Mouse (Mus musculus) spleen, adult 2 months (tissue): ENCODE results near the gene Rnf123. TPM values are rescaled to one million over a fixed set of nuclear protein-coding genes. Genes with fewer than 3 reads are reported as not detected.

Experiments
- DNase-seq, 2 experiments: peaks; one replicate each; pipeline versions ENCODE4 v3.0.0 to v3.0.0-alpha.2; 2012 to 2021; ENCODE audit warnings: low spot score in 2 of 2, low read depth in 1 of 2
- H3K27ac ChIP-seq: fragments of 200-500 bp; 2 replicates; pipeline ENCODE4 v1.5.1; 2012; ENCODE audit warnings: low read length, inconsistent platforms; ENCODE audit not compliant: insufficient read depth
- H3K27me3 ChIP-seq: fragments of 200-500 bp; 2 replicates; pipeline ENCODE4 v1.6.1; 2012; ENCODE audit warnings: mild to moderate bottlenecking, moderate library complexity, low read length, inconsistent platforms; ENCODE audit not compliant: control insufficient read depth, insufficient read depth
- H3K36me3 ChIP-seq: fragments of 200-500 bp; 2 replicates; pipeline ENCODE4 v1.6.1; 2012; ENCODE audit warnings: mild to moderate bottlenecking, low read length, inconsistent platforms; ENCODE audit not compliant: control insufficient read depth, insufficient read depth
- H3K4me1 ChIP-seq: fragments of 200-500 bp; 2 replicates; pipeline ENCODE4 v1.6.1; 2011; ENCODE audit warnings: inconsistent platforms; ENCODE audit not compliant: control insufficient read depth, insufficient read depth, insufficient read length
- H3K4me3 ChIP-seq: fragments of 200-500 bp; 2 replicates; pipeline ENCODE4 v1.5.1; 2011; ENCODE audit warnings: mild to moderate bottlenecking, inconsistent platforms; ENCODE audit not compliant: insufficient read depth, insufficient read length; ENCODE audit errors: extremely low read depth
- CTCF ChIP-seq: fragments of 200-500 bp; IDR thresholded peaks from 2 replicates; pipeline ENCODE4 v1.5.1; 2011; ENCODE audit warnings: mild to moderate bottlenecking, inconsistent platforms; ENCODE audit not compliant: insufficient read depth, insufficient read length, insufficient replicate concordance; ENCODE audit errors: extremely low read depth
- POLR2A ChIP-seq: fragments of 200-500 bp; IDR thresholded peaks from 2 replicates; pipeline ENCODE4 v1.6.1; 2011; ENCODE audit warnings: low read depth, low read length, inconsistent platforms
- WGBS: fragments of 180-500 bp; shearing (Covaris S2); methylation state at CpG from one replicate; pipeline ENCODE4 v1.1.7; 2018; 5-methylcytosine and 5-hydroxymethylcytosine counted together
- polyA plus RNA-seq: library from polyadenylated mRNA; depleted of rRNA; stranded (reverse); fragments of >200 nt; gene quantifications from 2 replicates; pipeline ENCODE4 v1.2.3, GENCODE M21; 2012

Rnf123 gene
- polyA plus RNA-seq, 1 experiment, result 224 TPM

DNA sequence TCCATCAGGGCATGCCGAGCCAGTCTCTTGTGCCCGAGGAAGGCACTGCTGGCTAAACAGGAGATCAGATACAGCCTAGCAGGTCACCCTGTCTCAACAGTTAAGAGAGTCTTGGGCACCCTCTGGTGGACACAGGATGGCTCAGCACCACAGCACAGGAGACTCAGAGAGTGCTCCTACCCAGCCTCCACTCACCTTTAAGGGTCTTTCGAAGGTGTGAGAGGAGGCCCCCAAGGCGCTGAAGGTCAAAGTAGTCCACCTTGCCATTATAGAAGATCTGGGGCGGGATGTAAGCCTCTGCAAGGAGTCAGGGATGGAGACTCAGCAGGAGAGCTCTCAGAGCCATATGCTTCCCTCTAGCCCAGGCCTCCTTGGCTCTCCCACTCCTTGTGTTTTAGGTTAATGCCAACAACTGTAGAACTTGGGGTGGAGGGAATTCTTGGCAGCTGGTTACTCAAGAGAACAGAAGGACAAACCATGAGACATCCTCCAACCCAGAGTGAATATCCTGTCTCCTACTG is 17.6 kb downstream of the Rnf123 start:
- no peaks in the 10 kb centered on the region for H3K27me3 ChIP-seq
- H3K27ac ChIP-seq, result no peak overlapping the region
- no peak overlapping the region for H3K4me3 ChIP-seq
- WGBS, result 55% methylated on average over 5 of the region's 5 CpGs
- TF ChIP-seq POLR2A, result no peak
- TF ChIP-seq CTCF, result peak; percentile 38; the same call in 1 of the 2 replicates
- H3K36me3 ChIP-seq, result peaks cover 38% of the 10 kb centered on the region
- DNase-seq, result peak in 1 of 2 experiments; percentile 49
- H3K4me1 ChIP-seq, result no peaks in the 10 kb centered on the region

DNA sequence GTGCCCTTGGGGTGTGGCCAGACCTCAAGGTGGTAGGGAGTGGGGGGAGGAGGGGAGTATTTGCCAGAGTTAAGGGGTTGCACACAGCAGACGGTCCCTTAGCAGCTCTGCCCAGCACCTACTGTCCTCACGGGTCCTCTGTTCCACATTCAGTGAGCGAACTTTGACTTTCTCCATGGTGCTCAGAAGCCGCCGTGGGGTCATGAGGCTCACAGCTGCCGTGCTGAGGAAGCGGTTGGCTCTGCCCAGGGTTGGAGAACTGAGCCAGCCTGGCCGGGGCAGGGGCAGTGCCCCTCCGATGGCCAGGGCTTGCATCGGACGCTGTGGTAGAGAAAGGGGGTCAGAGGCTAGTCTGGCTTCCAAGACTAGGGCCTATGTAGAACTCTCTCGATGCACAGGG is 19.8 kb downstream of the Rnf123 start:
- no peak for DNase-seq
- H3K36me3 ChIP-seq, result peaks cover 43% of the 10 kb centered on the region
- H3K4me3 ChIP-seq, result no peak overlapping the region
- H3K4me1 ChIP-seq, result no peaks in the 10 kb centered on the region
- H3K27me3 ChIP-seq, result no peaks in the 10 kb centered on the region
- TF ChIP-seq POLR2A (no peak), CTCF (no peak)
- H3K27ac ChIP-seq, result no peak overlapping the region
- WGBS, result 94% methylated on average over 12 of the region's 12 CpGs

DNA sequence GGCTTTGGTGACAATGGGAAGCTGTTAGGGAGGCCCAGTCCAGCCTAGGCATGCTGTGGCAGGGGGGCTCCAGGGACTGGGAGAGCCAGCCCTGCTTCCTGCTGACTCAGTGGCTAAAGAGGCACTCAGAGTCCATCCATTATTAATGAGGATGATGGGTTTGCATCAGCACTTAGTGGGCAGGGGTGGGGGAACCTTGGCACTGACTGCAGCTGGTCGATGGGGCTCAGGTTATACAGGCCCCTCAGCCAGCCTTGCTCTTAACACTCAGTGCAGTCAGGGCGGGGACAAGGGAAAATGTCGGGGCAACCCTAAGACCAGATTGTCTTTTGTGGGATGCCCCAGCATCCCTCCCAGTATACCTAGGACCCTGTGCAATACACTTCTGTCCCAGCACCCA is 21.0 kb downstream of the Rnf123 start:
- H3K27me3 ChIP-seq, result no peaks in the 10 kb centered on the region
- peaks cover 54% of the 10 kb centered on the region for H3K36me3 ChIP-seq
- H3K4me3 ChIP-seq, result no peak overlapping the region
- 96% methylated on average over 3 of the region's 3 CpGs for WGBS
- no peak overlapping the region for H3K27ac ChIP-seq
- DNase-seq, result no peak
- H3K4me1 ChIP-seq, result no peaks in the 10 kb centered on the region
- no peak for TF ChIP-seq CTCF
- no peak for TF ChIP-seq POLR2A

DNA sequence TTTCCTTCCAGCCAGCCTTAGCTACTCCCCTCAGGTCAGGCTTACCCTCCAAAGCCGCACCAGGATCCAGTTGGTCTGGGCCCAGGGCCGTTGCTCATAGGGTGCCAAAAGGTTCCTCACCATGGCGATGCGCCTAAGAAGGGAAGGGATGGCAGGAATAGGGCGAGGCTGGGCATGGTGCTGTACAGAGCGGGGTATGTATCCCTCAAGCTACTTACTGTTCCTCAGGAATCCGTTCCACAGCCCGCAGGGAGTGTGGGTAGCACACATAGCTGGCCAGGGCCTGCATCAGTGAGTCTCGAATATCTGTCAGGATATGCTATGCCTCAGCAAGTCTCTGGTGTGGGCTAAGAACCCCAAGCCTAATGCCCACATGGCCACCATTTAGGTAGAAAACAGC is 24.9 kb downstream of the Rnf123 start:
- H3K27me3 ChIP-seq, result no peaks in the 10 kb centered on the region
- TF ChIP-seq CTCF, result no peak
- no peak for TF ChIP-seq POLR2A
- no peak overlapping the region for H3K27ac ChIP-seq
- H3K4me3 ChIP-seq, result no peak overlapping the region
- peaks cover 66% of the 10 kb centered on the region for H3K36me3 ChIP-seq
- no peaks in the 10 kb centered on the region for H3K4me1 ChIP-seq
- DNase-seq, result peak in 1 of 2 experiments; percentile 2
- 95% methylated on average over 9 of the region's 9 CpGs for WGBS

DNA sequence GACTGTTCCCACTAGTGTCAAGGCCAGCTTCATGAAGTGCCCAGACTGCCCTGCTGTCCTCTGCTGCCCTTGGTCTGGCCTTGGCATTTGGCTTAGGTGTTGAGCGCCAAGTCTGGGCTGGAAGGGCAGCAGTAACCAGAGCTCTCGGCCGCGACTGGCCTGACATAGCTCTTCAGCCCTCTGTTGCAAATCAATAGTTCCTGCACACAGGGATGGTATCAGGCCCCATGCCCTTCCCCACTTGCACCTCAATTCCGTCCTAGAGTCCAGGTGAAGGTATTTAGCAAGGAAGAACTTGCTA is 25.9 kb downstream of the Rnf123 start:
- H3K27ac ChIP-seq, result no peak overlapping the region
- H3K27me3 ChIP-seq, result no peaks in the 10 kb centered on the region
- DNase-seq, result no peak
- H3K36me3 ChIP-seq, result peaks cover 57% of the 10 kb centered on the region
- H3K4me3 ChIP-seq, result no peak overlapping the region
- H3K4me1 ChIP-seq, result no peaks in the 10 kb centered on the region
- TF ChIP-seq POLR2A (no peak), CTCF (no peak)
- WGBS, result over 99% methylated on average over 5 of the region's 5 CpGs

DNA sequence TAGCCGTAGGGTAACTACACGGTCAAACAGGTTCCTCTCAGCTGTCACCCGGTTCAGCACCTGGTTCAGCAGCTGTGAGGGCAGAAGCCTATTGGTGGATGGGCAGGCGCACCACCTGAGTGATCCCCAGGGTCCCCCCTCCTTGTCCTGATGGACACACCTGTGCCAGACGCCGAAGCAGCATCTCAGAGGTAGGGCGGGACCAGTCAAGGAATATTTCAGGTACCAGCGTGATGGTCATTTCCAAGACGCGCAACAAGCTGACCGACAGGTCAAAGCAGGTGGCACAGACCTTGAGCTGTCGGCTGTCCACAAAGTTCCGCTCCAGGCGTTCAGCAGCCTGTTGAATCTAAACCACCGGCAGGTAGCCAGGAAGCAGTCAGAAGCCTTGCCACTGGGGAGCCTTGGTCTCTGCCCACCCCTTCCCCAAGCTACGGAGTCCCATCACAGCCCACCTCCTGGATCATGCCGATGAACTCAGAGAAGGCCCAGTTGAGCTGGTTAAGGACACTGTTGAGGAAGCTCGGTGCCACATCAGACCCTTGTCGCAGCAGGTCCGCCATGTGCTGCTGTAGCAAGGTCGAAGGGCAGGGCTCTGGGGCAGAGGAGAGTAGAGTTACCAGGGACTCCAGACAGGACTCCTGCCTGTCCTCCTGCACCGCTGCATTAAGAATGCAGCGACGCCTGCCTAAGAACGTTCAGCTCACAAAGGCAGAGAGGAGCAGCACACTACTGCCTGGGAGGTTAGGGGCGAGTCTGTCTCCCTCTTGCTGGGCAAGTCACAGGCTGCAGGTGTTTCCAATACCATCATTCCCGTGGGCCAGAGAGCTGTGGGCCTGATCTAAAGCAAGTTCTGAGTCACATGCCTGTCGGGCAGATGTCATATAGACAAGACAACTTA is 26.5 kb downstream of the Rnf123 start:
- H3K4me3 ChIP-seq, result no peak overlapping the region
- no peak overlapping the region for H3K27ac ChIP-seq
- no peaks in the 10 kb centered on the region for H3K27me3 ChIP-seq
- H3K4me1 ChIP-seq, result no peaks in the 10 kb centered on the region
- H3K36me3 ChIP-seq, result peaks cover 55% of the 10 kb centered on the region
- no peak for TF ChIP-seq CTCF
- no peak for TF ChIP-seq POLR2A
- no peak for DNase-seq
- 93% methylated on average over 28 of the region's 28 CpGs for WGBS

DNA sequence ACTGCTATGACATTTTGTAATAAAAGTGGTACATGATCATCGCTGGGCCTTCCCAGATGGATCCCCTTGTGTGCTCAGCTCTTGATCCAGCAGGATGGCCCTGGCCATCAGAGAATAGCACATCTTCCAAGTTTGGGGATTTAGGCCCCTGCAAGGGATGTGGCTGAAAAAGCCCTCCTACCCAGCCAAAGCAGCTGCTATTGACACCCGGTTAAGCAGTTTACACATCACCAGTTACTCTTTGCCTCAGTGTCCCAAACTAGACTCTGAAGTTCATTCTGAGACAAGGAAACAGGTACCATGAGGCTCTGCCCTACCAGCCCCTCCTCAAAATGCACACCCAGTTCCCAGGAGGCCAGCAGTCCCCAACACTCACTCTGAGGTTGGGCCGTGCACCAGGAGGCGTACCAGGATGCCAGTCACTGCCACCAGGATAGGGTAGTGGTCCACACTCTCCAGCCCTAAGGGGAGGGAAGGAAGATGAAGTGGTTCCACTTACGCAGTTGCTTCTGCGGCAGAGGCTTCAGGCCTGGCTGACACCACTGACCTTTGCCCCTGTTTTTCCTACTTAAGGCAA is 27.4 kb downstream of the Rnf123 start:
- Histone ChIP-seq H3K36me3 (peaks cover 57% of the 10 kb centered on the region), H3K27me3 (no peaks in the 10 kb centered on the region), H3K4me3 (no peak overlapping the region), H3K4me1 (no peaks in the 10 kb centered on the region), H3K27ac (no peak overlapping the region)
- WGBS, result 92% methylated on average over 6 of the region's 6 CpGs
- no peak for DNase-seq
- no peak for TF ChIP-seq CTCF
- TF ChIP-seq POLR2A, result no peak
